Mouse (Mus musculus) layer of hippocampus, postnatal 14 days (tissue): ENCODE measurements at regions not wholly inside any gene's neighbourhood (a gene's known extent, or its start where the extent isn't known, plus 50 kb on each side); places are given as distances from the start of the nearest gene placed in this dataset.
A peak's percentile ranks its signal among the peaks of the same experiment; 100 is the strongest.
"Not testable (repeated sequence)": the region's sequence is repeated elsewhere in the genome, so short reads cannot be mapped to it uniquely, and the experiment has no call there.

ENCODE experiments used
- DNase-seq, 2 experiments: peaks; one replicate each; pipeline ENCODE4 v3.0.0; 2021 to 2022; ENCODE audit warnings: low spot score in 2 of 2, mixed read lengths in 1 of 2

DNA sequence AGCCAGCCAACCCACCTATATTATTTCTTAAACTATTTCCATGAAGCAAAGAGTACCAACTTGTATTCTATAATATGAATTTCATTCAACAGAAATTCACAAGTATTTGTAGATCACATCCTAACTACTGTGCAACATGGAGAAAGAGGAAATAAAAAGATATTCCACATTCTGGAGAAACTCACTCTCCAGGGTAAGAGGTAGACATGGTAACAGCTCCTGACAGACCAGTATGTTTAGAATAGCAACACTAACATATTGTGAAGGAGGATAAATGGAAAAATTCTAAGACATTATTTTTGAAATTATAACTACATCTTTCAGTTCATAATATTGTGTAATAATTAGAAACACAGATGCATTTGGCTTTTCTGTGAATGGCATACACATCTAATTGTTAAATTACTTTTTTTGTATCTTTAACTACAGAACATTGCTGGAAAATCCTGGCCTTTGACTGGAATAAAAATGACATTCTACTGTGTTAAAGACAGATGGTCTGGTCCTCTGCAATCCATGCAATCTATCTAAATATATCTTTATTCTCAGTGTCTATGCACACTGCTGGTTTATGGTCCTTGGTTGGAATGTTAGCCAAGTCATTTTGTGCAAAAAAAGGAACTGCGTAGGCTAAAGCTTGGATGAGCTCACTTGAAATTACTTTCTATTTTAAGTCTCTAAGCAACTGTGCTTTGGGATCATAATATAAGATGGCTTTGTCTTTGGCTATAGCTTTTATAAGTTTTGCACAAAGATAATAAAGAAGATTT is 106.6 kb upstream of the Ctag2 start:
- DNase-seq, result peak in 1 of 2 experiments; percentile 39

DNA sequence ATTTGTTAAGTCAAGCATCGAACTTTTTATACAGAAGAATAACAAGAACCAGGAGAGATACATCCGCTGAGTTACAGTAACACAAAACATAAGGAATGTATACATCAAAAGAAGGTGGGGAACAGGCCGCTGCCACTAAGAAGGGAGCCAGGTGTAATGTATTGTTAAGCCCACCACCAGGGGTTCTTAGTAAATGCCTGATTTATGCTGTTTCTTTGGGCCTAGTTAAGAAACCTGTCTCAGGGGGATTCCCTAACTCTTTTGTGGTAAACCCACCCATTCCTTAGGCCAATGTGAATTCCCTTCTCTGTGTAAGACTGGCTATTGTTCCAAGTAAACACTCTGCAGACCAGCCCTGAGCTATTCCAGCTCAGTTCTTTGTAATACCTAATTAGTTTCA is 68.5 kb upstream of the Ctag2 start:
- not testable (repeated sequence) for DNase-seq
